Mouse (Mus musculus) limb, embryonic 11.5 days (tissue): ENCODE results near the gene Fbrs. TPM values are rescaled to one million over a fixed set of nuclear protein-coding genes. Genes with fewer than 3 reads are reported as not detected.
"Not testable (repeated sequence)": the region's sequence is repeated elsewhere in the genome, so short reads cannot be mapped to it uniquely, and the experiment has no call there.

Experiments
- ATAC-seq: fragments of 200-750 bp; cut with Nextera tagmentation; 2 replicates; pipeline ENCODE4 v1.8.0; 2017; ENCODE audit warnings: low read depth; ENCODE audit not compliant: insufficient number of reproducible peaks, low FRiP score, low TSS enrichment
- DNase-seq: peaks from one replicate; pipeline ENCODE4 v3.0.0-alpha.2; 2015; ENCODE audit warnings: low spot score
- H3K27ac ChIP-seq: fragments of 300-500 bp; sonication (generic); replicated peaks from 2 replicates; pipeline ENCODE4 v1.5.1; 2014; ENCODE audit warnings: low read depth, mild to moderate bottlenecking, low read length
- H3K27me3 ChIP-seq: fragments of 300-500 bp; sonication (generic); 2 replicates; pipeline ENCODE4 v1.6.1; 2014; ENCODE audit warnings: mild to moderate bottlenecking, low read length, mixed read lengths; ENCODE audit not compliant: control insufficient read depth, insufficient read depth
- H3K36me3 ChIP-seq: fragments of 300-500 bp; sonication (generic); 2 replicates; pipeline ENCODE4 v1.6.1; 2014; ENCODE audit warnings: mild to moderate bottlenecking, low read length, moderate library complexity, mixed read lengths; ENCODE audit not compliant: control insufficient read depth, insufficient read depth
- H3K4me1 ChIP-seq: fragments of 300-500 bp; sonication (generic); 2 replicates; pipeline ENCODE4 v1.6.1; 2014; ENCODE audit warnings: low read length, mixed read lengths; ENCODE audit not compliant: control insufficient read depth, insufficient read depth
- H3K4me2 ChIP-seq: fragments of 300-500 bp; sonication (generic); 2 replicates; pipeline ENCODE4 v1.6.1; 2014; ENCODE audit warnings: low read depth, mild to moderate bottlenecking, moderate library complexity; ENCODE audit not compliant: severe bottlenecking
- H3K4me3 ChIP-seq: fragments of 300-500 bp; sonication (generic); 2 replicates; pipeline ENCODE4 v1.5.1; 2014; ENCODE audit warnings: low read depth, low read length
- H3K9ac ChIP-seq: fragments of 300-500 bp; sonication (generic); 2 replicates; pipeline ENCODE4 v1.6.1; 2014; ENCODE audit warnings: mild to moderate bottlenecking, low read length
- H3K9me3 ChIP-seq: fragments of 300-500 bp; sonication (generic); 2 replicates; pipeline ENCODE4 v1.6.1; 2016; ENCODE audit warnings: low read length; ENCODE audit not compliant: control insufficient read depth
- WGBS: fragments of 180-500 bp; shearing (Covaris S2); extraction: QIAGEN DNeasy Blood & Tissue Kit; methylation state at CpG from one replicate; pipeline ENCODE4 v1.1.7; 2014; 5-methylcytosine and 5-hydroxymethylcytosine counted together
- polyA plus RNA-seq: library from polyadenylated mRNA; unstranded; fragments of >200 nt; fragmentation: Nextera tagmentation; extraction: Ambion mirVana; gene quantifications from 2 replicates; pipeline ENCODE4 v1.2.1, GENCODE M21; 2014

The Fbrs gene
- polyA plus RNA-seq, 1 experiment from 2014 or later = 13.2 TPM

GRCm38 (mm10) chr7:127498407-127498806 is 19.4 kb downstream of the Fbrs start:
- Histone ChIP-seq H3K4me2 (no peak overlapping the region), H3K36me3 (no peaks in the 10 kb centered on the region), H3K4me3 (no peak overlapping the region), H3K27me3 (no peaks in the 10 kb centered on the region), H3K9me3 (no peaks in the 10 kb centered on the region), H3K9ac (no peak overlapping the region), H3K27ac (no peak overlapping the region), H3K4me1 (no peaks in the 10 kb centered on the region)
- ATAC-seq (no peak), DNase-seq (no peak)
- 38% methylated on average over 3 of the region's 3 CpGs for WGBS

GRCm38 (mm10) chr7:127508291-127508690 is 29.3 kb downstream of the Fbrs start:
- H3K36me3 ChIP-seq = no peaks in the 10 kb centered on the region
- H3K9me3 ChIP-seq = no peaks in the 10 kb centered on the region
- no peak overlapping the region for H3K9ac ChIP-seq
- no peaks in the 10 kb centered on the region for H3K27me3 ChIP-seq
- no peaks in the 10 kb centered on the region for H3K4me1 ChIP-seq
- DNase-seq (no peak), ATAC-seq (no peak)
- H3K4me3 ChIP-seq = no peak overlapping the region
- no peak overlapping the region for H3K27ac ChIP-seq
- H3K4me2 ChIP-seq = no peak overlapping the region
- WGBS = 96% methylated on average over 3 of the region's 3 CpGs

GRCm38 (mm10) chr7:127509830-127510229 is 30.8 kb downstream of the Fbrs start:
- H3K36me3 ChIP-seq, H3K9ac ChIP-seq, H3K9me3 ChIP-seq, DNase-seq, H3K4me3 ChIP-seq, H3K4me2 ChIP-seq, H3K27ac ChIP-seq, H3K4me1 ChIP-seq, H3K27me3 ChIP-seq, ATAC-seq: not testable (repeated sequence)
- 98% methylated on average over 3 of the region's 4 CpGs for WGBS

GRCm38 (mm10) chr7:127511241-127511640 is 32.2 kb downstream of the Fbrs start:
- H3K27ac ChIP-seq = peak overlapping the region; percentile 95; the same call in 1 of the 2 replicates
- no peaks in the 10 kb centered on the region for H3K27me3 ChIP-seq
- peak overlapping the region; percentile 39 for H3K4me2 ChIP-seq
- H3K9me3 ChIP-seq = no peaks in the 10 kb centered on the region
- 40% methylated on average over 8 of the region's 8 CpGs for WGBS
- H3K9ac ChIP-seq = peak overlapping the region; percentile 18; the same call in 1 of the 2 replicates
- H3K4me3 ChIP-seq = peak overlapping the region; percentile 80
- DNase-seq (no peak), ATAC-seq (no peak)
- H3K36me3 ChIP-seq = peaks cover 3% of the 10 kb centered on the region; the same call in 1 of the 2 replicates
- H3K4me1 ChIP-seq = peaks cover 6% of the 10 kb centered on the region; the same call in 1 of the 2 replicates

- H3K9ac ChIP-seq = peak within 1 kb of the TSS; percentile 89
- WGBS = under 1% methylated on average over 37 of the region's 37 CpGs
- peak within 1 kb of the TSS; percentile 39 for H3K4me2 ChIP-seq
- peak; percentile 97 for DNase-seq
- H3K9me3 ChIP-seq = no peaks in the 10 kb centered on the region
- H3K27me3 ChIP-seq = no peaks in the 10 kb centered on the region
- peak; percentile 97 for ATAC-seq
- H3K27ac ChIP-seq = peak within 1 kb of the TSS; percentile 95
- H3K36me3 ChIP-seq = peaks cover 3% of the 10 kb centered on the region; the same call in 1 of the 2 replicates
- H3K4me1 ChIP-seq = peaks cover 6% of the 10 kb centered on the region; the same call in 1 of the 2 replicates
- H3K4me3 ChIP-seq = peak within 1 kb of the TSS; percentile 80
These were observed 32.8 kb downstream of the Fbrs start, which contains the start of gene Srcap for GRCm38 (mm10) chr7:127511808-127512230. Srcap (plus strand) TSS chr7:127511983.

- peak overlapping the region; percentile 39 for H3K4me2 ChIP-seq
- H3K27me3 ChIP-seq = no peaks in the 10 kb centered on the region
- WGBS = 0% methylated on average over 62 of the region's 93 CpGs
- peaks cover 6% of the 10 kb centered on the region; the same call in 1 of the 2 replicates for H3K4me1 ChIP-seq
- H3K27ac ChIP-seq = peak overlapping the region; percentile 95
- H3K9me3 ChIP-seq = no peaks in the 10 kb centered on the region
- ATAC-seq = peak; percentile 89
- peak overlapping the region; percentile 80 for H3K4me3 ChIP-seq
- H3K36me3 ChIP-seq = peaks cover 7% of the 10 kb centered on the region; the same call in 1 of the 2 replicates
- H3K9ac ChIP-seq = peak overlapping the region; percentile 89
- peak; percentile 93 for DNase-seq
These were observed 33.4 kb downstream of the Fbrs start for GRCm38 (mm10) chr7:127512231-127513015.

GRCm38 (mm10) chr7:127513016-127513390 is 34.0 kb downstream of the Fbrs start:
- peaks cover 7% of the 10 kb centered on the region; the same call in 1 of the 2 replicates for H3K36me3 ChIP-seq
- peak overlapping the region; percentile 80 for H3K4me3 ChIP-seq
- peak overlapping the region; percentile 39 for H3K4me2 ChIP-seq
- H3K27ac ChIP-seq = peak overlapping the region; percentile 95
- H3K9ac ChIP-seq = peak overlapping the region; percentile 89; the same call in 1 of the 2 replicates
- H3K4me1 ChIP-seq = peaks cover 6% of the 10 kb centered on the region; the same call in 1 of the 2 replicates
- ATAC-seq (peak; percentile 11; the same call in 1 of the 2 replicates), DNase-seq (no peak)
- no peaks in the 10 kb centered on the region for H3K9me3 ChIP-seq
- no peaks in the 10 kb centered on the region for H3K27me3 ChIP-seq
- 36% methylated on average over 8 of the region's 8 CpGs for WGBS

GRCm38 (mm10) chr7:127513781-127514180 is 34.8 kb downstream of the Fbrs start:
- peaks cover 7% of the 10 kb centered on the region; the same call in 1 of the 2 replicates for H3K36me3 ChIP-seq
- WGBS = 86% methylated on average over 3 of the region's 3 CpGs
- no peak overlapping the region for H3K27ac ChIP-seq
- ATAC-seq (no peak), DNase-seq (no peak)
- H3K27me3 ChIP-seq = no peaks in the 10 kb centered on the region
- H3K9ac ChIP-seq = no peak overlapping the region
- no peaks in the 10 kb centered on the region for H3K9me3 ChIP-seq
- H3K4me2 ChIP-seq = peak overlapping the region; percentile 21
- 0 out of 2 replicates have a peak overlapping the region, but pooled peaks have one; percentile 80 for H3K4me3 ChIP-seq
- H3K4me1 ChIP-seq = peaks cover 6% of the 10 kb centered on the region; the same call in 1 of the 2 replicates
